Mouse (Mus musculus): Measurements from ENCODE around the gene Snph.

GRCm38 (mm10) chr2:151668433-151668832 lies 36.0 kb upstream of the Snph start, which contains the start of gene Rad21l:
- no peak for TF ChIP-seq ZNF384 (IDR thresholded peaks at IDR 0.05; ENCODE audit: low read depth, low read length)
- TF ChIP-seq CHD2 (IDR thresholded peaks at IDR 0.05; ENCODE audit: low read depth, low read length) = no peak

Measured in ES-E14 (cell line).